Mouse (Mus musculus) adrenal gland, adult 2 months (tissue): ENCODE data around the gene Znhit2. TPM values are rescaled to one million over a fixed set of nuclear protein-coding genes. Genes with fewer than 3 reads are reported as not detected.

Experiments
- DNase-seq: peaks from one replicate; pipeline ENCODE4 v3.0.0; 2021
- microRNA-seq, 2 experiments: library from miRNA; unstranded; fragments of <30 nt; microRNA quantifications; one replicate each; pipeline ENCODE4 v1.2.0; 2021
- polyA plus RNA-seq: library from polyadenylated mRNA; depleted of rRNA; stranded (reverse); fragments of >200 nt; gene quantifications from 2 replicates; pipeline ENCODE4 v1.2.3, GENCODE M21; 2012; rRNA removed
- total RNA-seq, 2 experiments: library from RNA; stranded (reverse); gene quantifications; 2 replicates each; pipeline ENCODE4 v1.2.3; 2021

Znhit2 gene
- total and polyA plus RNA-seq, 3 experiments, result 24.7 to 134 (median 37.5) TPM

GRCm38 (mm10) chr19:6071261-6071660, 10.3 kb downstream of the Znhit2 start:
- DNase-seq, result no peak

- no peak for DNase-seq
These were observed 12.9 kb downstream of the Znhit2 start for GRCm38 (mm10) chr19:6073889-6074288.

GRCm38 (mm10) chr19:6076564-6077393, 15.8 kb downstream of the Znhit2 start, which contains the start of gene Vps51:
TSS of gene Vps51 (minus strand) at chr19:6077231.
- DNase-seq, result peak; percentile 91

DNA sequence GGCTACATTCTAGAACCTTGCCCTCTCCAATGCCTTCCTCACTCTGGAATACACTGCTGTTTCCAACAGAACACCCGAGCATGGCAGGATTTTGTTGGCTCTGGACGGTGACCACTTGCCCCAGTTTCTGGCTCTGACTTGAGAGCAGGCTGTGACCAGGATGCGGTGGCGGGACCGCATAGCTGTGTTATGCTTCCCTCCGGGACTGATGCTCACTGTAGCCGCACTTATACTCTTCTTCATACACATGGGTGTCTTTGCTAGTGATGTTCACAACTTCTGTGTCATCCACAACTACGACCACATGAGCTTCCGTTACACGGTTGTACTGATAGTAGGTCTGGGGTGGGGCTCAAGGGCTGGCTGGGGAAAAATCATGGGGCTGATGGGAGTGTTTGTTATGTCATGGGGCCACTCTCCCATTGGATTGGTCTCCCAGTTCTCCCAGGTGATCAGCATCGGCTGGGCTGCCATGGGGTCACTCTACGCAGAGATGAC, 19.0 kb downstream of the Znhit2 start, which contains the start of gene Tmem262:
Tmem262 (plus strand) TSS at position 51 of the 498 bp plus-strand sequence.
- DNase-seq, result no peak

DNA sequence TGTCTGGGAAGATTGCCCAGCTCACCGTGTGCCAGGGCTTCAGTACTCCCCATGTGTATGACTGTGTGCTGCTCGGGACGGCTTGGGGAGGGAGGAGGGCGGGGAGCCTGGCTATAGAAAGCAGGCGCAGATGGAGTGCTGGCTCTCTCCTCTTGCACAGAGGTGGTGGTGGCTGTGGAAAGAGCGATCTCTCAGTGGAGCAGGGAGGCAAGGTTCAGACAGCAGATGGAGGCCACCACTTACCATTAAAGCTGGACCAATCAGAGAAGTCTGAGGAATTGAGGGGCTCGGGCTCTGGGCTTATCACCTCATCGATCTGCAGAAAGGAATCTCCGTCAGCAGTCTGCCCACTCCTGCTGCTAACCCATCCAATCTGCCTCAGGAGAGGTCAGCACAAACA, 21.2 kb downstream of the Znhit2 start, which contains the start of gene Gm28374:
Gm28374 (minus strand) TSS at position 101 of the 400 bp plus-strand sequence.
- no peak for DNase-seq

DNA sequence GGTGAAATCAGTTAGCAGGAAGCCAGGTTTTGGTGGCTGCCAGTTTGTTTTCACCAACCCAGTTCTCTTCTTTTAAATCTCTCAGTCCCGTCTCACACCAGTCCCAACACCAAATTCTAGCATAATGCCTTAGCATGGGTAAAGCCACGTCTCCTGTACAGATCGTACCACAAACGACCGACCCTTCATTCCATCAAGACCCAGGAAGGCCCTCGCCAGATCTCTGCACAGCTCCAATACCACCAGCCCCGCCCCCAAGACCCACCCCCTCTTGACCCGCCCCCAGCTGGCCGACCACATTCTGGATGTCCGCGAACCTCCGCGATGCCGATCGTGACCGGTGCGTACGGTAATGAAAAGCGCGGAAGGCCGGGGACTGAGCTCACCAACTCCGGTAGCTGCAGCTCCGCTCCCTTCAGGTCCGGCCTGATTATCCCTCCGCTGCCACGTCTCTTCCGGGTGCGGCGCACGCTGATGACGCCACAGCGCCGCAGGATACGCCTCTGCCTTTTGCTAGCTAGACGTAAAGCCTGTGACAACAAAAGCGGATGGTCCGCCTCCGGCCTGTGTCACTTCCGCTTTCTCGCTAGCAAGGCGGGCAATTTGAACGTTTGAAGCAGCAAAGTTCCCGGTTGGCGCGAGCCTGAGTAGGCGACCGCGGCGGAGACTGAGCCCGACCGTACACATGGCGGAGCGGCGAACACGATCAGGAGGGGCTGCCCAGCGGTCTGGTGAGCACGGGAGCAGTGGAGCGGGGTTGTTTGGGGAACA, 23.7 kb downstream of the Znhit2 start, which contains the start of the genes Zfpl1 and Cdca5:
Zfpl1 (minus strand) TSS at position 479 of the 771 bp plus-strand sequence.
Cdca5 (plus strand) TSS at position 506 of the 771 bp plus-strand sequence.
- DNase-seq, result peak; percentile 96

DNA sequence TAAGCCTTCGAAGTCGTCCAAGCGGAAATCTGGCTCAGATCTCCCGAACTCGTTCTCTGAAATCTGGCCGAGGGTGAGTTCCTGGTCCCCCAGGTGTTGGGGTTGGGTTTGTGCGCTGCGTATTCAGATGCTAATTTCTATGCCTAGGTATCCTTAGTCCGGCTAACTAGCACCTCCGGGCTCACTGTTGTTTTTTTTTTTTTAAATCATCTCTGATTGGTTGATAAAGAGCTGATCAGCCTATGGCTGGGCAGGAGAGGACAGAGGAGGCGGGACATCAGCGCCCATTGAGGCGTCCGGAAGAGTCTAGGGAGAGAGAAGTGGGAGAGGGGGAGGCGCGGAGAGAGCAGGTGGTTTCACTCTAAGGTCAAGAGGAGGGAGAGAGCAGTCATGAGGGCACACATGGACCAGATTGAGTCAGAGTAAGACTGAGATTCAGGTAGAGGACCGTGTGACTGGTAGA, 24.5 kb downstream of the Znhit2 start:
- DNase-seq, result peak; percentile 63

GRCm38 (mm10) chr19:6088841-6089240, 27.8 kb downstream of the Znhit2 start:
- DNase-seq, result no peak

GRCm38 (mm10) chr19:6094119-6094518, 33.1 kb downstream of the Znhit2 start, which contains the start of gene AC131692.1:
TSS of gene AC131692.1 (plus strand) at chr19:6094419.
- DNase-seq, result no peak

- DNase-seq, result peak; percentile 27
These were observed 36.9 kb downstream of the Znhit2 start for GRCm38 (mm10) chr19:6097847-6098246.

GRCm38 (mm10) chr19:6101186-6101585, 40.2 kb downstream of the Znhit2 start:
- DNase-seq, result no peak

DNA sequence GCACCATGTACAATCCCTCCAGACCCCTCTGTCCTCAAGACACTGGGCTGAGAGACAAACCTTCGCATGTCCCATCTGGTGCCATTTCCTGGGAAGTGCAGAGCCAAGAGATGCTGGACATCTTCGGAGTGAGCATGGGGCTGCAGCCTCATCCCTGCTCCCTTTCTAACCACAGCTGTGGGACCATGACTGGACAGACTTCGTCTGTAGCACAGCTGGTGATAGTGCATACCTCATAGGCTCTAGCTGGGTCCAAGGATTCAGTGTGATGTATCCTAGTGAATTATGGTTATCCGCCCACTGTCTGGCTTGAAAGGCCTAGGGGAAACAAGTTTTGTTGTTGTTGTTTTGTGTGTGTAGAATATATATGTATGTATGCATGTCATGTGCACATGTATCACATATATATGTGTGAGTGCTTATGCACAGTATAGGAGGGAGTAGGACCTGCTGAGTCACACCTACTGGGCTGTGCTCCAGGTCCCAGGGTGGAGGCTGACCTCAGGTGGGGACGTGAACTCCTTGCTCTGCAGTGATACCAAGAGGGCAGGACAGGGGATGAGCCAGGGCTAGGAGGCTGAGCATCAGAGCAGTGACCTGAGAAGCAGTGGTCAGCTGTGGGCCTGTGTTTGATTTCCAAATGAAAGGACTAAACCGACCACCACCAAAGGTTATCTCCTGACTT, 41.3 kb downstream of the Znhit2 start:
- no peak for DNase-seq

DNA sequence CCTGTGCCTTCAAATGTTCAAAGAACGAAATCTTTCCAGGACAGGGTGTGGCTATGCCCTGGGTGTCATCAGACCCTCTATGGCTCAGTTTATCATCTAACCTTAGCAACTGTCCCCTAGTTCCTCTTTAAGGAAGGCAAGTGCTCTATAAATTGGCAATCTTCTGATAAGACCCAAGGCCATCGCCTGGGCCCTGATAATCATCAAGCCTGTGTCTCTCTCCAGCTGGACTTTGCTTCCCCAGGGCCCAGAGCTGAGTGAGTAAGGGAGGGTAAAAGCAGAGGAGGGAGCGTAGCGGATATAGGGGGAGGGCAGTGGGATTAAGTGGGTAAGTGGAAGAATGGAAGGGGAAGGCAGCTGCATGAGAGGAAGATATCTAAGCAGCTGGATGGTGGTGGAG, 43.5 kb downstream of the Znhit2 start:
- no peak for DNase-seq

GRCm38 (mm10) chr19:6105586-6105985, 44.6 kb downstream of the Znhit2 start, which contains the start of gene Naaladl1:
TSS of gene Naaladl1 (plus strand) at chr19:6105782.
- no peak for DNase-seq

Small RNAs within 50 kb of the gene (microRNA-seq; reads per million reads assigned to microRNA genes)
- gene Mir6988, result 0.88 to 2.5 reads per million in 2 experiments

Other genes with a start within 250 kb of the Znhit2 start
- gene Frmd8, start 185.9 kb upstream of the Znhit2 start, total RNA-seq, result 10 to 100 TPM; 41.2 to 51.4 TPM
- gene Frmd8, start 185.9 kb upstream of the Znhit2 start, polyA plus RNA-seq, result 27.8 and 36.4 TPM in 2 replicates
- gene Slc25a45, start 183.4 kb upstream of the Znhit2 start, total RNA-seq, result 10 to 100 TPM; 15.5 to 36.2 TPM
- gene Slc25a45, start 183.4 kb upstream of the Znhit2 start, polyA plus RNA-seq, result 42.4 and 44.6 TPM in 2 replicates
- 1 to 10 TPM; 1.0 to 1.1 TPM for gene Tigd3, start 167.0 kb upstream of the Znhit2 start, total RNA-seq
- 0.48 and 0.53 TPM in 2 replicates for gene Tigd3, start 167.0 kb upstream of the Znhit2 start, polyA plus RNA-seq
- gene Dpf2, start 148.2 kb upstream of the Znhit2 start, total RNA-seq, result 100 to 1,000 TPM in 1 of 2 experiments, 10 to 100 TPM in 1; 90.6 to 125 TPM
- 51.7 and 56.3 TPM in 2 replicates for gene Dpf2, start 148.2 kb upstream of the Znhit2 start, polyA plus RNA-seq
- gene Cdc42ep2, start 136.4 kb upstream of the Znhit2 start, total RNA-seq, result 1 to 10 TPM; 5.5 to 8.0 TPM
- gene Cdc42ep2, start 136.4 kb upstream of the Znhit2 start, polyA plus RNA-seq, result 5.6 and 5.9 TPM in 2 replicates
- gene Pola2, start 97.0 kb upstream of the Znhit2 start, total RNA-seq, result 10 to 100 TPM; 15.9 to 20.4 TPM
- 36.0 and 41.0 TPM in 2 replicates for gene Pola2, start 97.0 kb upstream of the Znhit2 start, polyA plus RNA-seq
- not detected for gene Slc22a20, start 75.0 kb upstream of the Znhit2 start, total RNA-seq
- gene Slc22a20, start 75.0 kb upstream of the Znhit2 start, polyA plus RNA-seq, result not detected in 2 replicates
- gene Capn1, start 45.3 kb upstream of the Znhit2 start, total RNA-seq, result 10 to 100 TPM; 34.9 to 42.1 TPM
- gene Capn1, start 45.3 kb upstream of the Znhit2 start, polyA plus RNA-seq, result 34.8 and 37.9 TPM in 2 replicates
- 10 to 100 TPM; 54.1 to 71.3 TPM for gene Syvn1, start 14.6 kb upstream of the Znhit2 start, total RNA-seq
- 87.3 and 114 TPM in 2 replicates for gene Syvn1, start 14.6 kb upstream of the Znhit2 start, polyA plus RNA-seq
- gene Mrpl49, start 3.4 kb upstream of the Znhit2 start, total RNA-seq, result 10 to 100 TPM; 64.8 to 67.5 TPM
- 15.8 and 17.0 TPM in 2 replicates for gene Mrpl49, start 3.4 kb upstream of the Znhit2 start, polyA plus RNA-seq
- gene Fau, start 3.3 kb upstream of the Znhit2 start, total RNA-seq, result 1,000 to 10,000 TPM; 1,141 to 1,229 TPM
- 984 and 1,350 TPM in 2 replicates for gene Fau, start 3.3 kb upstream of the Znhit2 start, polyA plus RNA-seq
- gene Tm7sf2, start 7.2 kb downstream of the Znhit2 start, total RNA-seq, result 10 to 100 TPM; 22.0 to 48.3 TPM
- gene Tm7sf2, start 7.2 kb downstream of the Znhit2 start, polyA plus RNA-seq, result 91.9 and 126 TPM in 2 replicates
- gene Vps51, start 16.0 kb downstream of the Znhit2 start, total RNA-seq, result 10 to 100 TPM; 57.1 to 60.0 TPM
- gene Vps51, start 16.0 kb downstream of the Znhit2 start, polyA plus RNA-seq, result 64.4 and 66.3 TPM in 2 replicates
- not detected for gene Tmem262, start 18.8 kb downstream of the Znhit2 start, total RNA-seq
- gene Tmem262, start 18.8 kb downstream of the Znhit2 start, polyA plus RNA-seq, result 1.0 TPM in 1 of 2 replicates, not detected in the other
- gene Gm28374, start 21.1 kb downstream of the Znhit2 start, total RNA-seq, result not detected
- gene Gm28374, start 21.1 kb downstream of the Znhit2 start, polyA plus RNA-seq, result 0.38 and 0.64 TPM in 2 replicates
- 10 to 100 TPM; 38.9 to 43.5 TPM for gene Zfpl1, start 23.8 kb downstream of the Znhit2 start, total RNA-seq
- 91.2 and 122 TPM in 2 replicates for gene Zfpl1, start 23.8 kb downstream of the Znhit2 start, polyA plus RNA-seq
- gene Cdca5, start 23.8 kb downstream of the Znhit2 start, total RNA-seq, result under 1 TPM; 0.73 to 0.98 TPM
- gene Cdca5, start 23.8 kb downstream of the Znhit2 start, polyA plus RNA-seq, result 0.32 and 0.80 TPM in 2 replicates
- not detected for gene AC131692.1, start 33.2 kb downstream of the Znhit2 start, total RNA-seq
- not detected in 2 replicates for gene AC131692.1, start 33.2 kb downstream of the Znhit2 start, polyA plus RNA-seq
- gene Naaladl1, start 44.6 kb downstream of the Znhit2 start, total RNA-seq, result not detected
- 0.09 and 0.13 TPM in 2 replicates for gene Naaladl1, start 44.6 kb downstream of the Znhit2 start, polyA plus RNA-seq
- gene Sac3d1, start 57.5 kb downstream of the Znhit2 start, total RNA-seq, result 10 to 100 TPM; 15.7 to 16.5 TPM
- gene Sac3d1, start 57.5 kb downstream of the Znhit2 start, polyA plus RNA-seq, result 92.6 and 97.2 TPM in 2 replicates
- 10 to 100 TPM; 27.0 to 28.2 TPM for gene Snx15, start 67.1 kb downstream of the Znhit2 start, total RNA-seq
- 76.8 and 81.1 TPM in 2 replicates for gene Snx15, start 67.1 kb downstream of the Znhit2 start, polyA plus RNA-seq
- 1 to 10 TPM; 1.8 to 2.6 TPM for gene Batf2, start 79.8 kb downstream of the Znhit2 start, total RNA-seq
- gene Batf2, start 79.8 kb downstream of the Znhit2 start, polyA plus RNA-seq, result 5.0 and 6.6 TPM in 2 replicates
- 10 to 100 TPM; 84.1 to 96.5 TPM for gene Arl2, start 80.4 kb downstream of the Znhit2 start, total RNA-seq
- 313 and 329 TPM in 2 replicates for gene Arl2, start 80.4 kb downstream of the Znhit2 start, polyA plus RNA-seq
- 1 to 10 TPM; 2.4 to 4.1 TPM for gene Majin, start 123.2 kb downstream of the Znhit2 start, total RNA-seq
- 0.56 and 0.72 TPM in 2 replicates for gene Majin, start 123.2 kb downstream of the Znhit2 start, polyA plus RNA-seq
- gene Gpha2, start 165.2 kb downstream of the Znhit2 start, total RNA-seq, result 10 to 100 TPM; 18.7 to 23.7 TPM
- gene Gpha2, start 165.2 kb downstream of the Znhit2 start, polyA plus RNA-seq, result 237 and 302 TPM in 2 replicates
- gene Ppp2r5b, start 174.7 kb downstream of the Znhit2 start, total RNA-seq, result 100 to 1,000 TPM in 1 of 2 experiments, 10 to 100 TPM in 1; 87.1 to 123 TPM
- 247 and 266 TPM in 2 replicates for gene Ppp2r5b, start 174.7 kb downstream of the Znhit2 start, polyA plus RNA-seq
- 10 to 100 TPM; 31.0 to 36.0 TPM for gene Atg2a, start 180.5 kb downstream of the Znhit2 start, total RNA-seq
- gene Atg2a, start 180.5 kb downstream of the Znhit2 start, polyA plus RNA-seq, result 105 and 108 TPM in 2 replicates
- 100 to 1,000 TPM; 129 to 133 TPM for gene Ehd1, start 215.5 kb downstream of the Znhit2 start, total RNA-seq
- gene Ehd1, start 215.5 kb downstream of the Znhit2 start, polyA plus RNA-seq, result 470 and 474 TPM in 2 replicates
- gene Cdc42bpg, start 245.3 kb downstream of the Znhit2 start, total RNA-seq, result 10 to 100 TPM; 14.4 to 24.6 TPM
- gene Cdc42bpg, start 245.3 kb downstream of the Znhit2 start, polyA plus RNA-seq, result 23.7 and 26.6 TPM in 2 replicates